Mouse (Mus musculus) mouse trophoblast stem cell (cell line): ENCODE data around the gene Abl1.
"Not testable (repeated sequence)": the region's sequence is repeated elsewhere in the genome, so short reads cannot be mapped to it uniquely, and the experiment has no call there.

ENCODE experiments used
- in situ Hi-C, 2 experiments: fragments of 300-500 bp; cut with MseI, MboI; formaldehyde crosslinking; loops; 2 replicates in 1 of 2; 3 replicates in 1 of 2; pipeline ENCODE4 v1.15.1; 2025

The Abl1 gene

GRCm38 (mm10) chr2:31688074-31688925 lies at the start of gene Abl1:
TSS of gene Abl1 (plus strand) at chr2:31688376.
- in situ Hi-C loops: no loop called here

- in situ Hi-C loops: no loop called here
Observed at GRCm38 (mm10) chr2:31638581-31639465, 49.4 kb upstream of the Abl1 start.

GRCm38 (mm10) chr2:31639466-31639760 lies 48.8 kb upstream of the Abl1 start:
- in situ Hi-C loops: no loop called here

GRCm38 (mm10) chr2:31639901-31640608 lies 48.1 kb upstream of the Abl1 start, which contains the start of gene Prdm12:
TSS of gene Prdm12 (plus strand) at chr2:31640037.
- in situ Hi-C loops: no loop called here

GRCm38 (mm10) chr2:31640609-31641507 lies 47.3 kb upstream of the Abl1 start:
- in situ Hi-C loops: no loop called here

- in situ Hi-C loops: no loop called here
Observed at GRCm38 (mm10) chr2:31641508-31641830, 46.7 kb upstream of the Abl1 start.

GRCm38 (mm10) chr2:31641929-31642328 lies 46.2 kb upstream of the Abl1 start:
- in situ Hi-C loops: no loop called here

GRCm38 (mm10) chr2:31653971-31654853 lies 34.0 kb upstream of the Abl1 start:
- in situ Hi-C loops: loop anchor here in 1 of 2 experiments (10.0 kb wide), 1 partner anchor 169 kb away; no protein-coding TSS in a partner anchor

- in situ Hi-C loops: loop anchor here in 1 of 2 experiments (10.0 kb wide), 1 partner anchor 170 kb away; no protein-coding TSS in a partner anchor
Observed at GRCm38 (mm10) chr2:31654854-31655559, 33.2 kb upstream of the Abl1 start.

- in situ Hi-C loops: loop anchor here in 1 of 2 experiments (10.0 kb wide), 1 partner anchor 172 kb away; no protein-coding TSS in a partner anchor
Observed at GRCm38 (mm10) chr2:31656374-31656773, 31.8 kb upstream of the Abl1 start.

GRCm38 (mm10) chr2:31662939-31663803 lies 25.0 kb upstream of the Abl1 start:
- in situ Hi-C loops: loop anchor here in 1 of 2 experiments (10.0 kb wide), 1 partner anchor 178 kb away; no protein-coding TSS in a partner anchor

- in situ Hi-C loops: loop anchor here in 1 of 2 experiments (10.0 kb wide), 1 partner anchor 179 kb away; no protein-coding TSS in a partner anchor
Observed at GRCm38 (mm10) chr2:31663804-31664180, 24.4 kb upstream of the Abl1 start.

GRCm38 (mm10) chr2:31667332-31667731 lies 20.8 kb upstream of the Abl1 start:
- in situ Hi-C loops: loop anchor here in 1 of 2 experiments (10.0 kb wide), 1 partner anchor 183 kb away; no protein-coding TSS in a partner anchor

GRCm38 (mm10) chr2:31670551-31671035 lies 17.6 kb upstream of the Abl1 start, which contains the start of gene Exosc2:
TSS of gene Exosc2 (plus strand) at chr2:31670715.
- in situ Hi-C loops: no loop called here

GRCm38 (mm10) chr2:31678641-31679040 lies 9.5 kb upstream of the Abl1 start:
- in situ Hi-C loops: no loop called here

- in situ Hi-C loops: not testable (repeated sequence)
Observed at GRCm38 (mm10) chr2:31681051-31681707, 7.0 kb upstream of the Abl1 start.

GRCm38 (mm10) chr2:31681731-31682235 lies 6.4 kb upstream of the Abl1 start:
- in situ Hi-C loops: no loop called here
